Mouse (Mus musculus) thymus, postnatal 36 days (tissue): ENCODE measurements around the gene Haus5.
A peak's percentile ranks its signal among the peaks of the same experiment; 100 is the strongest.

Source experiments
- DNase-seq, 2 experiments: peaks; one replicate each; pipeline ENCODE4 v3.0.0; 2022; ENCODE audit warnings: mixed read lengths in 2 of 2

Haus5 gene

GRCm38 (mm10) chr7:30625530-30626384 is 39.0 kb downstream of the Haus5 start, which contains the start of gene Cox6b1:
TSS of gene Cox6b1 (minus strand) at chr7:30626151.
- DNase-seq: peak; percentile 80 to 86

- DNase-seq: peak in 1 of 2 experiments; percentile 33
These were observed 45.6 kb downstream of the Haus5 start for GRCm38 (mm10) chr7:30619202-30619601.

GRCm38 (mm10) chr7:30618658-30619057 is 46.1 kb downstream of the Haus5 start:
- no peak for DNase-seq

GRCm38 (mm10) chr7:30615049-30615760 is 49.6 kb downstream of the Haus5 start:
- DNase-seq: peak in 1 of 2 experiments; percentile 27

- no peak for DNase-seq
These were observed 50.3 kb downstream of the Haus5 start for GRCm38 (mm10) chr7:30614454-30614853.

GRCm38 (mm10) chr7:30613529-30614112 is 51.2 kb downstream of the Haus5 start:
- peak; percentile 56 to 62 for DNase-seq

- DNase-seq: no peak
These were observed 52.0 kb downstream of the Haus5 start, which contains the start of gene Upk1a for GRCm38 (mm10) chr7:30612654-30613402. TSS of gene Upk1a (minus strand) at chr7:30612847.

- no peak for DNase-seq
These were observed 54.8 kb downstream of the Haus5 start for GRCm38 (mm10) chr7:30610043-30610442.

GRCm38 (mm10) chr7:30608476-30608875 is 56.3 kb downstream of the Haus5 start:
- no peak for DNase-seq

- DNase-seq: peak; percentile 63 to 67
These were observed 57.0 kb downstream of the Haus5 start for GRCm38 (mm10) chr7:30607706-30608309.

GRCm38 (mm10) chr7:30604944-30605343 is 59.9 kb downstream of the Haus5 start:
- DNase-seq: no peak

- no peak for DNase-seq
These were observed 60.4 kb downstream of the Haus5 start for GRCm38 (mm10) chr7:30604424-30604823.
